Mouse (Mus musculus) lung, postnatal 0 days (tissue): ENCODE results near the gene Gm20388.

Experiments
- CTCF ChIP-seq: IDR thresholded peaks from 2 replicates; pipeline ENCODE4 v1.5.1; 2016; ENCODE audit warnings: antibody characterized with exemption, mild to moderate bottlenecking
- EP300 ChIP-seq: IDR thresholded peaks from 2 replicates; pipeline ENCODE4 v1.6.1; 2016; ENCODE audit warnings: antibody characterized with exemption, mild to moderate bottlenecking, control low read depth

GRCm38 (mm10) chr8:121301431-121301830, 1390.8 kb downstream of the Gm20388 start:
- TF ChIP-seq CTCF (no peak), EP300 (no peak)
